Mouse (Mus musculus) R1 (cell line): Measurements from ENCODE around the gene Jakmip3.

ENCODE experiments used
- DNase-seq: peaks from one replicate; pipeline ENCODE4 v3.0.0-alpha.2; 2018; ENCODE audit warnings: low read depth, low spot score

Gene Jakmip3

DNA sequence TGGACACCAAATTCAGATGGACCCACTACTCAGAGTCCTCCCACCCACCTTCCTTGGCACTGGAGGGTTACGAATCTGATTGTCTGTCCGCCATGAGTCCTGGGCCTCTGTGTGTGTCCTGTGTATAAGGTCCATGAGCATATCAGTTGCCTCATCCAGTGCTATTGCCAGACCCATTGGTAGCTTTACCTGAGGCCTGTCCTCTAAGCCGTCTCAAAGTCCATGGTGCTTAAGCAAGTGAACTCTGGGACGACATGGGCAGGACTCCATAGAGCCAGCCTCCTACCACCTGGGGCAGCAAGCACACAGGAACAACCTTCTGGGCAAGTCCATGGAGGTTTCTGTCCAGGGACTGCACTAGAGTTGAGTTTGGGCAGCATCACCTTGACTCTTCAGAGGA lies 90.7 kb downstream of the Jakmip3 start:
- no peak for DNase-seq

- peak; percentile 67 for DNase-seq
Measured at GRCm38 (mm10) chr7:139063406-139063805, 122.9 kb downstream of the Jakmip3 start.

GRCm38 (mm10) chr7:139068182-139068623 lies 127.7 kb downstream of the Jakmip3 start:
- DNase-seq: peak; percentile 80

DNA sequence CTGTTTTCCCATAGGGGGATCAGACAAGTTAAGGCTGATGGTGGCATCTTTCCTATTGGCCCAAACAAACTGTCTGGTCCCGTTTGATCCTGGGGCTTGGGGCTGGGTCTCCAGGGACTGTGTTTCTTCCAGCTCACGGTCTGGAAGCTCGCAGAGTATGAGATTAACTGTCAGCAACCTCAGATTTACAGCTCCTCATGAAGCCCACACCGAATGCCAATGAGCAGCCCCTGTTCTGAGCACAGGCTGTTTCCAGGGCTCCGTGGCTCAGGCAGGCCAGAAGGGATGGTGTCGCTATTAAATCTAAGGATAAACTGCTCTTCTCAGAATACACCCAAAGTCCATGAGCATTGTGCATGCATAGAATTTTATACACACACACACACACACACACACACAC lies 133.7 kb downstream of the Jakmip3 start:
- DNase-seq: no peak

- no peak for DNase-seq
Measured at GRCm38 (mm10) chr7:139075054-139075794, 134.7 kb downstream of the Jakmip3 start.

GRCm38 (mm10) chr7:139077283-139077682 lies 136.8 kb downstream of the Jakmip3 start:
- DNase-seq: no peak

- DNase-seq: no peak
Measured at GRCm38 (mm10) chr7:139078181-139078580, 137.7 kb downstream of the Jakmip3 start.

- peak; percentile 80 for DNase-seq
Measured at GRCm38 (mm10) chr7:139079141-139079540, 138.6 kb downstream of the Jakmip3 start.

GRCm38 (mm10) chr7:139080714-139081113 lies 140.2 kb downstream of the Jakmip3 start:
- peak; percentile 60 for DNase-seq

- no peak for DNase-seq
Measured at GRCm38 (mm10) chr7:139081158-139081557, 140.6 kb downstream of the Jakmip3 start.

GRCm38 (mm10) chr7:139082281-139082680 lies 141.8 kb downstream of the Jakmip3 start:
- no peak for DNase-seq

- peak; percentile 55 for DNase-seq
Measured at GRCm38 (mm10) chr7:139084316-139084715, 143.8 kb downstream of the Jakmip3 start.

GRCm38 (mm10) chr7:139085629-139086194 lies 145.2 kb downstream of the Jakmip3 start, which contains the start of gene Dpysl4:
TSS of gene Dpysl4 (plus strand) at chr7:139086001.
- DNase-seq: peak; percentile 86

GRCm38 (mm10) chr7:139086195-139087158 lies 145.9 kb downstream of the Jakmip3 start:
- no peak for DNase-seq

DNA sequence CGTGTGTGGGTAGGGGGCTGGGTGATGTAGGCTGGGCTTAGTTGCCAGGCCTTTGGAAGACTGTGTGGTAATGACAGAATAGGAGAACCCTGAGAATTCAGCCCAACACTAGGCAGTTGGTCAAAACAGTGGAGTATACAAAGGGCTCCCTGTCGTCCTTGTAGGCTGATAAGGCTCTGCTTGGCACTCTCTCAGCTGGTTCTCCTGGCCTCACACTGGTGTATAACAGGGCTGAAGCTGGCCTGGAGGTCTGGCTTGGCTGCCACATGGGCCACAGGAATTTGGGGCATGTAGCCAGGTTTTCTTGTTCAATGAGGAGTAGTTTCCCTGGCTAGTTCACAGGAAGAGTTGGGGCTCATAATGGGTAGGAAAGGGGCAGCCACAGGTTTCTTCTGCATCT lies 147.3 kb downstream of the Jakmip3 start:
- DNase-seq: no peak

DNA sequence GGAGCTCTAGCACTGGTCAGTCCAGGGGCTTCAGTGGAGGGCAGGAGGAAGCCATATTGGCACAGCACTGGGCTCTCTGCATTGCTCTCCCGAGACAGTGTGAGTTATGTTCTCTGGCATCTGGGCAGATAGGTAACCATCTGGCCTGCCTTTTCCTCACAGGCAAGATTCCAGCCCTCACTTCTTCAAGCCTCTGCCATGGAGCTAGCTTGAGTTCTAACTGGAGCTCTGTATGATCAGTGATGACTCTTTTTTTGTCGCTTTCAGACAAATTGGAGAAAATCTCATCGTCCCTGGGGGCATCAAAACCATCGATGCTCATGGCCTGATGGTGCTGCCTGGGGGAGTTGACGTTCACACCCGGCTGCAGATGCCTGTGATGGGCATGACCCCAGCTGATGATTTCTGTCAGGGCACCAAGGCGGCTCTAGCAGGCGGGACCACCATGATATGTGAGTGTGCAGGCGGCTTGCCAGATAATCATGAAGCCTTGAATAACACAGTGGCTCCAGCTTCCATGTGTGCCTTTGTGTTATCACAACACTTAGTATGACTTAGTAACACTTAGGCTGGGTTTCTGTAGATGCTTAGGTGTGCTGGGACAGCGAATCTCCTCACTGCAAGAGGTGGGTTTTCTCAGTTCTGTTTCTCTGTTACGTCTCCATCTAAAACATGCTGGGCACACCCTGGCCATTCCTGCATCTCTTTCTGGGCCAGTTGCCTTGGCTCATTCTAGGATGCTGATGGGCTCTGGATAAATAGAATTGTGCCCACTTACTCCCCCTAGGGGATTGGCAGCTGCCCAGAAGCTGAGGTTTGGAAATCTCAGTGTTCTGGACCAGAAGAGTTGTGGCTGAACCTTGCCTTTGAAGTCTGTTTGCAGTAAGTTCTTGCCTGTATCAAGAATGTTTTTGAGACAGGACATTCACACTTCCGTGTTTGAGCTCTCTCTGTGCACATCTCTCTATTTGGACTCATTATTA lies 149.7 kb downstream of the Jakmip3 start:
- DNase-seq: no peak

- DNase-seq: no peak
Measured at GRCm38 (mm10) chr7:139091681-139092080, 151.2 kb downstream of the Jakmip3 start.

DNA sequence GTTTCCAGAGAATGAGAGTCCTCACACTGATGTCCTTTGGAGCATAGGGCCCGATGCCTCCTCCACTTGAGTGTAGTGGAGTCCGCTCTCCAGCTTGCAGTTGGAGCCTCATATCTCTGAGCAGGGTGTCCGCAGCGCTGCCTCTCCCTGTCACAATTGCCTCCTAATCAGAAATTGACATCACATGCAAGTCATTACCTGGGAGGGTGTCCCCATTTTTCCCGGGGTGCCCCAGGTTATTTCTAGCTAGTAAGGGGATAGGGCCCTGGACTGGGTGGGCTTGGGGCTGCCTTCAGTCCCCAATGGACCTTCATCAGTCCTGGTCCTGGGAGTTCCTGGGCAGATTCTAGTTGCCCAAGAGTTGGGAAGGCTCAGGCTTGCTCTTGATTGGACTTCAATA lies 152.1 kb downstream of the Jakmip3 start:
- DNase-seq: no peak

DNA sequence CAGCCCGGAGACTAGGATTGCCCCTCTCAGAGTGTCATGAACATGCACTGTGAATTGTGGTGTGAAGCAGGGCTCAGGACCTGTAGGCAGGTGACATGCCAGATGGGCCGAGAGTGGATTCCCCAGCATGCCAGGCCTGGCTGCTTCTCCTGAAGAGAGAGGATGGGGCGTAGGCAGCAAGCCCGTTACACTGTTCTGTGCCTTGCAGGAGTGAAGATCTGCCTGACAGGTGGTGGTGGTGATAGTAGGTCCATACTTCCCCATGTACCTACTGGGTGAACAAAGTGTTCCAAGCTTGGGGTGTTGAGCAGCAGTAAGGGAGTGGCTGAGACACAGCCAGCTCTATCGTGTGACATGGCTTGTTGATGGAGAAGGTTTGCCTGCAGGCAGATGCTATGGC lies 152.6 kb downstream of the Jakmip3 start:
- DNase-seq: no peak

- no peak for DNase-seq
Measured at GRCm38 (mm10) chr7:139093781-139094180, 153.3 kb downstream of the Jakmip3 start.

- DNase-seq: no peak
Measured at GRCm38 (mm10) chr7:139094761-139095160, 154.2 kb downstream of the Jakmip3 start.
